Mouse (Mus musculus) neural tube, embryonic 13.5 days (tissue): ENCODE measurements around the gene Olfr50. TPM values are rescaled to one million over a fixed set of nuclear protein-coding genes. Genes with fewer than 3 reads are reported as not detected.

ENCODE experiments used
- ATAC-seq: fragments of 200-750 bp; cut with Nextera tagmentation; 2 replicates; pipeline ENCODE4 v1.8.0; 2017; ENCODE audit warnings: low read depth, mild to moderate bottlenecking, moderate TSS enrichment, moderate library complexity
- H3K27ac ChIP-seq: fragments of 300-500 bp; sonication (generic); replicated peaks from 2 replicates; pipeline ENCODE4 v1.5.1; 2015; ENCODE audit warnings: moderate library complexity, mild to moderate bottlenecking, inconsistent platforms
- H3K27me3 ChIP-seq: fragments of 300-500 bp; sonication (generic); 2 replicates; pipeline ENCODE4 v1.6.1; 2015; ENCODE audit warnings: mild to moderate bottlenecking, inconsistent platforms
- H3K36me3 ChIP-seq: fragments of 300-500 bp; sonication (generic); 2 replicates; pipeline ENCODE4 v1.6.1; 2015; ENCODE audit warnings: mild to moderate bottlenecking, inconsistent platforms
- H3K4me1 ChIP-seq: fragments of 300-500 bp; sonication (generic); replicated peaks from 2 replicates; pipeline ENCODE4 v1.6.1; 2015; ENCODE audit warnings: inconsistent platforms
- H3K4me2 ChIP-seq: fragments of 300-500 bp; sonication (generic); 2 replicates; pipeline ENCODE4 v1.6.1; 2015; ENCODE audit warnings: inconsistent platforms, mild to moderate bottlenecking, moderate library complexity
- H3K4me3 ChIP-seq: fragments of 300-500 bp; sonication (generic); 2 replicates; pipeline ENCODE4 v1.5.1; 2015; ENCODE audit warnings: mild to moderate bottlenecking, inconsistent platforms
- H3K9ac ChIP-seq: fragments of 300-500 bp; sonication (generic); 2 replicates; pipeline ENCODE4 v1.6.1; 2015; ENCODE audit warnings: moderate library complexity, mild to moderate bottlenecking, inconsistent platforms
- H3K9me3 ChIP-seq: fragments of 300-500 bp; sonication (generic); 2 replicates; pipeline ENCODE4 v1.6.1; 2016; ENCODE audit warnings: inconsistent platforms
- WGBS: fragments of 180-500 bp; shearing (Covaris S2); methylation state at CpG from one replicate; pipeline ENCODE4 v1.1.7; 2015; 5-methylcytosine and 5-hydroxymethylcytosine counted together
- polyA plus RNA-seq: library from polyadenylated mRNA; unstranded; fragments of >200 nt; fragmentation: Nextera tagmentation; extraction: Ambion mirVana; gene quantifications from 2 replicates; pipeline ENCODE4 v1.2.1, GENCODE M21; 2015

Gene Olfr50
- not detected in 2 replicates for polyA plus RNA-seq

DNA sequence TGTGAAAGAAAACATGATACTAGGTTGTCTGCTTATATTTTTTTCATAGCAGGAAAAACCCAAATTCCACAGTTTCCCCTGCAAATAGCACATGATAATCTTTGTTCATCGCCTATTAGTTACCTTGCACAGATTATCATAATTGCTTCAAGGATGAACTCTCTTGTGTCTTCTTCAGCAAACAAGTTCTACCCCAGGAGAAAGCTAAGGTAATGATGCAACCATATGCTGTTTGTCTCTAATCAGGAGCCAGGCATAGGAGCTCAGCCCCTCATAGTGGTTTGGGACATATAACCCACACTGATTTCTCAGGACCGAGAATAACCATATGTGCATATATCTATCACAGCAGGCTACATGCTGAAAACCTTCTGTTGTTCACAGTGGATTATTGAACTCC, at the start of gene Olfr50:
Gene Olfr50 (plus strand): TSS at position 301 of the 400 bp plus-strand sequence.
- no peak for ATAC-seq
- H3K4me3 ChIP-seq, result no peak within 1 kb of the TSS
- H3K4me2 ChIP-seq, result no peak within 1 kb of the TSS
- peaks cover 22% of the 10 kb centered on the region for H3K9me3 ChIP-seq
- no peaks in the 10 kb centered on the region for H3K4me1 ChIP-seq
- H3K27ac ChIP-seq, result no peak within 1 kb of the TSS
- H3K27me3 ChIP-seq, result no peaks in the 10 kb centered on the region
- no peak within 1 kb of the TSS for H3K9ac ChIP-seq
- no peaks in the 10 kb centered on the region for H3K36me3 ChIP-seq
- WGBS, result 88% methylated on average over 2 of the region's 2 CpGs

DNA sequence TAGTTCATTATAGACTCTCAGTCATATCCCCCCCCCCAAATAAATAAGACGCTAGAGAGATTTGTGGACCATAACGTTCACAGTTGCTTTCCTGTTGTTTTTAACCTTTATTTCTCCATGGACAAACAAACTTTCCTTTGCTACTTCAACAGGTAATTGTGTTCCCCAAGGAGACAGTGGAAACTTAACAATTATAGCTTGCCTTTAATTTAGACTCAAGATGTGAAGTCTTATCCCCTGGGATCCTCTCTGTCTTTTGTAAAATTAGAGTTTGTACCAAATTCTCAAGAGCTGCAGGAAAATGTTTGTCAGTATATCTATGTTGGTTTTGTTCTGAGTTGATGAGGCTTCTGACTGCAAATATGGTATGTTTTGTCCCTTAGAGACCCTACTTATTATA, 6.4 kb upstream of the Olfr50 start, which contains the start of gene Olfr348:
Gene Olfr348 (plus strand): TSS at position 301 of the 400 bp plus-strand sequence.
- H3K36me3 ChIP-seq, result no peaks in the 10 kb centered on the region
- WGBS, result 74% methylated on average over 2 of the region's 2 CpGs
- H3K4me3 ChIP-seq, result no peak within 1 kb of the TSS
- no peak within 1 kb of the TSS for H3K27ac ChIP-seq
- H3K9me3 ChIP-seq, result peaks cover 7% of the 10 kb centered on the region
- H3K9ac ChIP-seq, result no peak within 1 kb of the TSS
- no peaks in the 10 kb centered on the region for H3K4me1 ChIP-seq
- no peaks in the 10 kb centered on the region for H3K27me3 ChIP-seq
- ATAC-seq, result no peak
- no peak within 1 kb of the TSS for H3K4me2 ChIP-seq

DNA sequence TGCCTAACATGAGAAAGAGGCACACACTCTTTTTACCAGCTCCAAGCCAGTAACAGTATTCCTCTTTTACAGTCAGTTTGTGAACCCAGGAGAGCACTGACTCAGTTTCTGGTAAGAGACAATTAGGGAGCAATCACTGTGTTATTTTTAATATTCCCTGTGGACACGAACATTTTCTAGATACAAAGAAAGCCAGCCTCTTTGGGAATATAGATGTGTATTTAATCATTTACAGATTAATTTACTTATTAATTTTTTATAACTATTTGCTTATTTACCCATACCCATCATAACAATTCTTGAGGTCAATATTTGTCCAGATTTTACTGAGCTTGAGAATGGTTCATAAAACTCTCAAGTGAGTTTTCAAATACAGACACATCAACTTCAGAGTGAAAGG, 26.6 kb downstream of the Olfr50 start, which contains the start of gene Olfr3:
Gene Olfr3 (minus strand): TSS at position 101 of the 400 bp plus-strand sequence.
- Histone ChIP-seq H3K27ac (no peak within 1 kb of the TSS), H3K4me2 (no peak within 1 kb of the TSS), H3K4me3 (no peak within 1 kb of the TSS), H3K4me1 (no peaks in the 10 kb centered on the region), H3K9me3 (peaks cover 33% of the 10 kb centered on the region), H3K9ac (no peak within 1 kb of the TSS), H3K36me3 (no peaks in the 10 kb centered on the region), H3K27me3 (no peaks in the 10 kb centered on the region)
- WGBS, result 85% methylated on average over 1 of the region's 1 CpGs
- ATAC-seq, result no peak

DNA sequence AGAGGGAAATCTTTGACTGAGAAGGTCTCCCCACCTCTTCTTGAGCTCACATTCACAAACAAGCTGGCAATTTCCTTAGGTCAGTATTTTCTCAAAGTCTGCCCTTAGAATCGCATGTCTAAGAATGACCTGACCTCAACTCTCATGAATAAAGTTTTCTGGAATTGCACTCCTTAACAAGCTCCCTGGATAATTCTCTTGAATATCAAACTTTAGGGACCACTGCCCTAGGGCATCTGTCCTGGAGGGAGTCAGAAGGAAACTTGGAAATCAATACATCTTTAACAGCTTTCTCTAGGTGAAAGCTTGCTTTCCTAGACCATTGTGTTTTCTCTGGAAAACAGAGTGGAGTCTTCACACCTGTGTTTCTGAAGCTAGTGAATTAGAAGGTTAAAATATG, 55.7 kb downstream of the Olfr50 start, which contains the start of gene Olfr350:
Gene Olfr350 (plus strand): TSS at position 301 of the 400 bp plus-strand sequence.
- WGBS, result 87% methylated on average over 1 of the region's 1 CpGs
- no peaks in the 10 kb centered on the region for H3K36me3 ChIP-seq
- H3K9ac ChIP-seq, result no peak within 1 kb of the TSS
- no peak within 1 kb of the TSS for H3K4me3 ChIP-seq
- no peaks in the 10 kb centered on the region for H3K27me3 ChIP-seq
- no peaks in the 10 kb centered on the region for H3K4me1 ChIP-seq
- peaks cover 39% of the 10 kb centered on the region for H3K9me3 ChIP-seq
- H3K27ac ChIP-seq, result no peak within 1 kb of the TSS
- ATAC-seq, result no peak
- no peak within 1 kb of the TSS for H3K4me2 ChIP-seq

Other genes with a start within 250 kb of the Olfr50 start
- not detected in 2 replicates for gene Olfr344, start 223.9 kb upstream of the Olfr50 start, polyA plus RNA-seq
- not detected in 2 replicates for gene Olfr345, start 150.5 kb upstream of the Olfr50 start, polyA plus RNA-seq
- not detected in 2 replicates for gene Olfr346, start 104.8 kb upstream of the Olfr50 start, polyA plus RNA-seq
- not detected in 2 replicates for gene Olfr347, start 58.6 kb upstream of the Olfr50 start, polyA plus RNA-seq
- not detected in 2 replicates for gene Olfr348, start 6.3 kb upstream of the Olfr50 start, polyA plus RNA-seq
- gene Olfr3, start 26.5 kb downstream of the Olfr50 start, polyA plus RNA-seq, result not detected in 2 replicates
- gene Olfr350, start 55.8 kb downstream of the Olfr50 start, polyA plus RNA-seq, result not detected in 2 replicates
- not detected in 2 replicates for gene Olfr351, start 72.1 kb downstream of the Olfr50 start, polyA plus RNA-seq
- gene Olfr352, start 77.9 kb downstream of the Olfr50 start, polyA plus RNA-seq, result not detected in 2 replicates
- gene Olfr353, start 102.4 kb downstream of the Olfr50 start, polyA plus RNA-seq, result not detected in 2 replicates
- not detected in 2 replicates for gene Olfr354, start 115.1 kb downstream of the Olfr50 start, polyA plus RNA-seq
- not detected in 2 replicates for gene Olfr355, start 138.4 kb downstream of the Olfr50 start, polyA plus RNA-seq
- gene Olfr356, start 146.6 kb downstream of the Olfr50 start, polyA plus RNA-seq, result not detected in 2 replicates
- gene Olfr357, start 203.3 kb downstream of the Olfr50 start, polyA plus RNA-seq, result not detected in 2 replicates
- not detected in 2 replicates for gene Olfr358, start 218.8 kb downstream of the Olfr50 start, polyA plus RNA-seq